Mouse (Mus musculus) cerebellum, adult 2 months (tissue): ENCODE measurements at regions not wholly inside any gene's neighbourhood (a gene's known extent, or its start where the extent isn't known, plus 50 kb on each side); places are given as distances from the start of the nearest gene placed in this dataset.
A peak's percentile ranks its signal among the peaks of the same experiment; 100 is the strongest.

Experiments
- DNase-seq, 2 experiments: peaks; one replicate each; pipeline ENCODE4 v3.0.0; 2021
- H3K27ac ChIP-seq: fragments of 200-500 bp; 2 replicates; pipeline ENCODE4 v1.5.1; 2012; ENCODE audit warnings: low read length, control low read depth, inconsistent platforms; ENCODE audit not compliant: insufficient read depth
- H3K27me3 ChIP-seq: fragments of 200-500 bp; 2 replicates; pipeline ENCODE4 v1.6.1; 2012; ENCODE audit warnings: inconsistent platforms, mild to moderate bottlenecking, low read length, moderate library complexity; ENCODE audit not compliant: control insufficient read depth, insufficient read depth
- H3K4me1 ChIP-seq: fragments of 200-500 bp; 2 replicates; pipeline ENCODE4 v1.6.1; 2011; ENCODE audit warnings: low read length; ENCODE audit not compliant: control insufficient read depth, insufficient read depth
- H3K4me3 ChIP-seq: fragments of 200-500 bp; replicated peaks from 2 replicates; pipeline ENCODE3; 2011; ENCODE audit warnings: mild to moderate bottlenecking, low read depth, low read length, control low read depth; ENCODE audit not compliant: insufficient read depth
- CTCF ChIP-seq: fragments of 200-500 bp; IDR thresholded peaks from 2 replicates; pipeline ENCODE4 v1.5.1; 2011; ENCODE audit warnings: low read depth, mild to moderate bottlenecking, control low read depth, low read length, moderate library complexity, borderline replicate concordance; ENCODE audit not compliant: insufficient read depth
- POLR2A ChIP-seq: fragments of 200-500 bp; IDR thresholded peaks from 2 replicates; pipeline ENCODE4 v1.6.1; 2011; ENCODE audit warnings: low read length, control low read depth, borderline replicate concordance; ENCODE audit not compliant: insufficient read depth
- WGBS: fragments of 180-500 bp; shearing (Covaris S2); methylation state at CpG from one replicate; pipeline ENCODE4 v1.1.7; 2018; 5-methylcytosine and 5-hydroxymethylcytosine counted together

- no peak for DNase-seq
- no peak overlapping the region for H3K27ac ChIP-seq
- H3K27me3 ChIP-seq: no peaks in the 10 kb centered on the region
- WGBS: 67% methylated on average over 2 of the region's 2 CpGs
- no peaks in the 10 kb centered on the region for H3K4me1 ChIP-seq
- no peak for TF ChIP-seq CTCF
- no peak for TF ChIP-seq POLR2A
- H3K4me3 ChIP-seq: no peak overlapping the region
Observed at GRCm38 (mm10) chr6:126291581-126291980, 124.9 kb upstream of the Ntf3 start.

- 88% methylated on average over 4 of the region's 4 CpGs for WGBS
- no peak overlapping the region for H3K27ac ChIP-seq
- peaks cover 4% of the 10 kb centered on the region for H3K4me1 ChIP-seq
- no peak overlapping the region for H3K4me3 ChIP-seq
- TF ChIP-seq CTCF: no peak
- no peak for TF ChIP-seq POLR2A
- DNase-seq: no peak
- H3K27me3 ChIP-seq: no peaks in the 10 kb centered on the region
Observed at GRCm38 (mm10) chr6:126287166-126287565, 120.5 kb upstream of the Ntf3 start.

DNA sequence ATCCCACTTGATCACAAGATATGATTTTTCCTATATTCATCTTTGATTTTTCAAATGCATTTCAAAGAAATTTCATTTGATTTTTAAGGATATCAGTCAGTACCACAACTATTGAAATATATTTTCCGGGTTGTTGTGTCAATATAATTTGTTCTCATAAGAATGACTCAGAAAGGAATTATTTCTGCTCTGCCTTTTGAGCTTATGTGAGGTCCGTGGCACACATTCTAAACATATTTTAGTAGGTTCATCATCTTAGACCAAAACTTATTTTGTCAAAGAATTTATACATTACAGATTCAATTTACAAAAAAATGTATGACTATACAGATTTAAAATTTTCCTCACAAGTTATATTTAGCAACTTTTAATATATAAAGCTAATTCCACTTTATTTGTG is 119.5 kb upstream of the Ntf3 start:
- no peaks in the 10 kb centered on the region for H3K27me3 ChIP-seq
- no peak overlapping the region for H3K4me3 ChIP-seq
- WGBS: 94% methylated on average over 2 of the region's 2 CpGs
- TF ChIP-seq POLR2A (no peak), CTCF (no peak)
- H3K27ac ChIP-seq: no peak overlapping the region
- H3K4me1 ChIP-seq: peaks cover 4% of the 10 kb centered on the region
- DNase-seq: no peak

GRCm38 (mm10) chr6:126284409-126284808 is 117.7 kb upstream of the Ntf3 start:
- DNase-seq: peak; percentile 36 to 57
- Histone ChIP-seq H3K27me3 (no peaks in the 10 kb centered on the region), H3K4me3 (no peak overlapping the region), H3K27ac (no peak overlapping the region), H3K4me1 (peaks cover 4% of the 10 kb centered on the region)
- TF ChIP-seq POLR2A: no peak
- TF ChIP-seq CTCF: no peak
- WGBS: 11% methylated on average over 7 of the region's 7 CpGs

- H3K4me1 ChIP-seq: peaks cover 4% of the 10 kb centered on the region
- no peaks in the 10 kb centered on the region for H3K27me3 ChIP-seq
- no peak for DNase-seq
- 86% methylated on average over 3 of the region's 3 CpGs for WGBS
- H3K27ac ChIP-seq: no peak overlapping the region
- TF ChIP-seq POLR2A: no peak
- no peak for TF ChIP-seq CTCF
- no peak overlapping the region for H3K4me3 ChIP-seq
Observed at GRCm38 (mm10) chr6:126280352-126280751, 113.6 kb upstream of the Ntf3 start.

DNA sequence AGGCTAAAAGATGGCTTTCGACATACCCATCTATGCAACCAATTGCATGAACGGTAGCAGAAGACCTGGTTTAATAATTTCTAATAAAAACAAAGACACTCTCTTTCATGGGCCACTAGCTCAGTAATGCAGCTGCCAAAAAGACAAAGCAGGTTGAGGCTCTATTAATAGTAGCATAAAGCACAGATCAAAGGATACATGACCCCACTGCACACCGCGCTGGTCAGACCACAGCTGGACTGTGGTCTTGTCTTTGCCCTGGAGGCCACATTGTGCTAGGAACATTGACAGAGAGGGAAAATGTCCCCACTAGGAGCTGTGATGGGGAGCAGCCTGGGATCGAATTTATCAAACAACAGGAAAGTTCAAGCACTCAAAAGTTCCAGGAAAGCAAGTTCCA is 79.3 kb upstream of the Ntf3 start:
- H3K4me1 ChIP-seq: no peaks in the 10 kb centered on the region
- H3K4me3 ChIP-seq: no peak overlapping the region
- no peak for DNase-seq
- no peak overlapping the region for H3K27ac ChIP-seq
- 76% methylated on average over 5 of the region's 5 CpGs for WGBS
- TF ChIP-seq POLR2A (no peak), CTCF (no peak)
- H3K27me3 ChIP-seq: no peaks in the 10 kb centered on the region

DNA sequence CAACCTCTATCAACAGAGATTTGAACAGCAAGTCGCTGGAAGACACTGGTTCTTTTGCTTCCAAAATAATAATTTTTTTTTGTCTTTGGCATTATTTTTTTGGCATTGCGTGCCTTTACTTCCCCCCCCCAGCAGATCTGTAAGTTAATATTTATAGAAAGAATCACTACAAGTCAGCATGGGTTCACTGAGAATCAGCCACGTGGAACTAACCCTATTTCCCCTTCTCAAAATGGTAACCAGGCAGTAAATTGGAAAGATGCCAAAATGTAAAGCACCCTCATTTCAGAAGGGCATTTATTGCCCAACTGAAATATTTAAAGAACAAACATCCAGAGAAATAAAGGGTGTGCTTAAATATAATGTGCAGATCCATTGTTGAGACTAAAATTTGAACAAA is 78.7 kb upstream of the Ntf3 start:
- DNase-seq: peak in 1 of 2 experiments; percentile 45
- H3K4me1 ChIP-seq: no peaks in the 10 kb centered on the region
- WGBS: 12% methylated on average over 3 of the region's 3 CpGs
- no peak overlapping the region for H3K27ac ChIP-seq
- H3K27me3 ChIP-seq: no peaks in the 10 kb centered on the region
- no peak for TF ChIP-seq POLR2A
- TF ChIP-seq CTCF: no peak
- H3K4me3 ChIP-seq: no peak overlapping the region

- Histone ChIP-seq H3K27ac (no peak overlapping the region), H3K4me1 (no peaks in the 10 kb centered on the region), H3K4me3 (no peak overlapping the region), H3K27me3 (no peaks in the 10 kb centered on the region)
- no peak for DNase-seq
- 90% methylated on average over 2 of the region's 2 CpGs for WGBS
- TF ChIP-seq CTCF: no peak
- TF ChIP-seq POLR2A: no peak
Observed at GRCm38 (mm10) chr6:126242299-126242698, 75.6 kb upstream of the Ntf3 start.

GRCm38 (mm10) chr6:126240256-126240655 is 73.5 kb upstream of the Ntf3 start:
- no peak overlapping the region for H3K27ac ChIP-seq
- 63% methylated on average over 1 of the region's 1 CpGs for WGBS
- no peak for DNase-seq
- no peaks in the 10 kb centered on the region for H3K4me1 ChIP-seq
- no peaks in the 10 kb centered on the region for H3K27me3 ChIP-seq
- H3K4me3 ChIP-seq: no peak overlapping the region
- TF ChIP-seq POLR2A (no peak), CTCF (no peak)
